Mouse (Mus musculus): Measurements from ENCODE around the gene Cmss1.

DNA sequence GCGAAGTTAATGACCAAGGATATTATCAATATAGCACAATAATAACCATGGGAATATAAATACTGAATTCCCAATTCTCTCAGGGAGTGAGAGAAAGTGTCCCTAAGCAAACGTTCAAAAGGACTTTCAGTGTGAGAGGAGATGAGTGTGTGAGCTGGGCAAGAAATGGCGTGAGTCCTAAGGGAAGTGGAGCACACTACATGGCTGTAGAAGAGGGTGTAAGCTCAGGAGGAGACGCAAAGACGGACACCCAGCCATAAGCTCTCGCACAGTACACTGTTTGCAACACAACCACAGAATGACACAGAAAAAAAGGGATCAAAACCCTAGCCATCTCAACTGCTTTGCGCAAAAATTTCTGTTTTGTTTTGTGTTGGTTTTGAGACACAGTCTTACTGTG is 93.1 kb downstream of the Cmss1 start:
- TF ChIP-seq POLR2A (IDR thresholded peaks at IDR 0.05; ENCODE audit: low read depth, low read length) (no peak), CTCF (IDR thresholded peaks at IDR 0.05; ENCODE audit: extremely low read depth, insufficient read length, insufficient replicate concordance, low read depth, low read length) (no peak)

Data from small intestine, adult 2 months (tissue).